Mouse (Mus musculus): Measurements from ENCODE around the gene Prr36.

GRCm38 (mm10) chr8:4206182-4207015 lies 10.9 kb downstream of the Prr36 start:
- no peak for TF ChIP-seq CTCF (IDR thresholded peaks at IDR 0.05; ENCODE audit: low read depth, low read length)
- TF ChIP-seq POLR2A (IDR thresholded peaks at IDR 0.05; ENCODE audit: borderline replicate concordance, low read depth, low read length), result no peak

Measured in bone marrow macrophage, adult 2 months (primary cell).